Mouse (Mus musculus) hindbrain, embryonic 16.5 days (tissue): ENCODE measurements around the gene B3gnt6. TPM values are rescaled to one million over a fixed set of nuclear protein-coding genes. Genes with fewer than 3 reads are reported as not detected.
A peak's percentile ranks its signal among the peaks of the same experiment; 100 is the strongest.

Experiments
- ATAC-seq: fragments of 200-750 bp; cut with Nextera tagmentation; 2 replicates; pipeline ENCODE4 v1.8.0; 2017; ENCODE audit warnings: moderate TSS enrichment, moderate library complexity
- H3K27ac ChIP-seq: fragments of 300-500 bp; sonication (generic); 2 replicates; pipeline ENCODE4 v1.5.1; 2014; ENCODE audit warnings: low read depth, mild to moderate bottlenecking, control low read depth, low read length, moderate library complexity
- H3K27me3 ChIP-seq: fragments of 300-500 bp; sonication (generic); replicated peaks from 2 replicates; pipeline ENCODE4 v1.6.1; 2014; ENCODE audit warnings: low read length; ENCODE audit not compliant: control insufficient read depth, insufficient read depth
- H3K36me3 ChIP-seq: fragments of 300-500 bp; sonication (generic); 2 replicates; pipeline ENCODE4 v1.6.1; 2014; ENCODE audit warnings: mild to moderate bottlenecking, low read length, moderate library complexity, mixed read lengths; ENCODE audit not compliant: control insufficient read depth, insufficient read depth
- H3K4me1 ChIP-seq: fragments of 300-500 bp; sonication (generic); 2 replicates; pipeline ENCODE4 v1.6.1; 2014; ENCODE audit warnings: low read depth, low read length; ENCODE audit not compliant: control insufficient read depth, insufficient read depth
- H3K4me2 ChIP-seq: fragments of 300-500 bp; sonication (generic); 2 replicates; pipeline ENCODE4 v1.6.1; 2014; ENCODE audit warnings: mild to moderate bottlenecking, low read length, control low read depth, moderate library complexity
- H3K4me3 ChIP-seq: fragments of 300-500 bp; sonication (generic); 2 replicates; pipeline ENCODE4 v1.5.1; 2014; ENCODE audit warnings: mild to moderate bottlenecking, low read length, control low read depth, moderate library complexity
- H3K9ac ChIP-seq: fragments of 300-500 bp; sonication (generic); 2 replicates; pipeline ENCODE4 v1.6.1; 2014; ENCODE audit warnings: low read depth, mild to moderate bottlenecking, control low read depth, low read length, moderate library complexity
- H3K9me3 ChIP-seq: fragments of 300-500 bp; sonication (generic); 2 replicates; pipeline ENCODE4 v1.6.1; 2014; ENCODE audit warnings: mild to moderate bottlenecking, low read length, moderate library complexity; ENCODE audit not compliant: control insufficient read depth
- WGBS: fragments of 180-500 bp; shearing (Covaris S2); extraction: QIAGEN DNeasy Blood & Tissue Kit; methylation state at CpG from one replicate; pipeline ENCODE4 v1.1.7; 2014; 5-methylcytosine and 5-hydroxymethylcytosine counted together
- polyA plus RNA-seq: library from polyadenylated mRNA; unstranded; fragments of >200 nt; fragmentation: Nextera tagmentation; extraction: Ambion mirVana; gene quantifications from 2 replicates; pipeline ENCODE4 v1.2.1, GENCODE M21; 2015

B3gnt6 gene
- 0.55 and 0.78 TPM in 2 replicates for polyA plus RNA-seq

- ATAC-seq: no peak
- no peak within 1 kb of the TSS for H3K4me2 ChIP-seq
- no peaks in the 10 kb centered on the region for H3K36me3 ChIP-seq
- H3K4me1 ChIP-seq: peaks cover 2% of the 10 kb centered on the region
- H3K27me3 ChIP-seq: peaks cover 13% of the 10 kb centered on the region
- H3K9me3 ChIP-seq: no peaks in the 10 kb centered on the region
- H3K27ac ChIP-seq: no peak within 1 kb of the TSS
- H3K4me3 ChIP-seq: no peak within 1 kb of the TSS
- H3K9ac ChIP-seq: no peak within 1 kb of the TSS
- WGBS: 96% methylated on average over 4 of the region's 4 CpGs
Measured at GRCm38 (mm10) chr7:98199381-98199780, at the start of gene B3gnt6. B3gnt6 (minus strand) TSS chr7:98199481.

GRCm38 (mm10) chr7:98236686-98237359, 37.5 kb upstream of the B3gnt6 start:
- ATAC-seq: 0 out of 2 replicates have a peak, but pooled peaks have one; percentile 58
- Histone ChIP-seq H3K9ac (no peak overlapping the region), H3K4me2 (no peak overlapping the region), H3K36me3 (no peaks in the 10 kb centered on the region), H3K27ac (no peak overlapping the region), H3K4me1 (no peaks in the 10 kb centered on the region), H3K27me3 (no peaks in the 10 kb centered on the region), H3K9me3 (no peaks in the 10 kb centered on the region), H3K4me3 (no peak overlapping the region)
- WGBS: 62% methylated on average over 3 of the region's 3 CpGs

- Histone ChIP-seq H3K27ac (no peak overlapping the region), H3K9ac (no peak overlapping the region), H3K27me3 (no peaks in the 10 kb centered on the region), H3K4me2 (no peak overlapping the region), H3K9me3 (no peaks in the 10 kb centered on the region), H3K36me3 (no peaks in the 10 kb centered on the region; the same call in 1 of the 2 replicates), H3K4me1 (no peaks in the 10 kb centered on the region), H3K4me3 (no peak overlapping the region)
- no peak for ATAC-seq
- WGBS: 92% methylated on average over 4 of the region's 4 CpGs
Measured at GRCm38 (mm10) chr7:98223796-98224195, 24.5 kb upstream of the B3gnt6 start.

- Histone ChIP-seq H3K27me3 (no peaks in the 10 kb centered on the region), H3K36me3 (no peaks in the 10 kb centered on the region; the same call in 1 of the 2 replicates), H3K4me2 (no peak overlapping the region), H3K4me1 (no peaks in the 10 kb centered on the region), H3K9me3 (no peaks in the 10 kb centered on the region), H3K9ac (no peak overlapping the region), H3K27ac (no peak overlapping the region), H3K4me3 (no peak overlapping the region)
- ATAC-seq: peak; percentile 50; the same call in 1 of the 2 replicates
Measured at GRCm38 (mm10) chr7:98216713-98217112, 17.4 kb upstream of the B3gnt6 start.

GRCm38 (mm10) chr7:98202946-98203345, 3.7 kb upstream of the B3gnt6 start:
- no peak overlapping the region for H3K4me2 ChIP-seq
- 80% methylated on average over 4 of the region's 4 CpGs for WGBS
- H3K27ac ChIP-seq: no peak overlapping the region
- H3K4me1 ChIP-seq: no peaks in the 10 kb centered on the region
- H3K36me3 ChIP-seq: no peaks in the 10 kb centered on the region
- H3K9me3 ChIP-seq: no peaks in the 10 kb centered on the region
- H3K27me3 ChIP-seq: no peaks in the 10 kb centered on the region
- no peak overlapping the region for H3K9ac ChIP-seq
- ATAC-seq: no peak
- H3K4me3 ChIP-seq: no peak overlapping the region

GRCm38 (mm10) chr7:98201493-98202028, 2.3 kb upstream of the B3gnt6 start:
- Histone ChIP-seq H3K36me3 (no peaks in the 10 kb centered on the region), H3K4me2 (no peak overlapping the region), H3K4me1 (no peaks in the 10 kb centered on the region), H3K27ac (no peak overlapping the region), H3K9me3 (no peaks in the 10 kb centered on the region), H3K4me3 (no peak overlapping the region), H3K9ac (no peak overlapping the region), H3K27me3 (peaks cover 2% of the 10 kb centered on the region; the same call in 1 of the 2 replicates)
- ATAC-seq: no peak
- 90% methylated on average over 5 of the region's 5 CpGs for WGBS

GRCm38 (mm10) chr7:98200396-98200795, 1.1 kb upstream of the B3gnt6 start:
- ATAC-seq: no peak

GRCm38 (mm10) chr7:98195151-98195801, 4.0 kb downstream of the B3gnt6 start:
- H3K9ac ChIP-seq: no peak overlapping the region
- WGBS: 60% methylated on average over 10 of the region's 10 CpGs
- peaks cover 29% of the 10 kb centered on the region for H3K27me3 ChIP-seq
- no peak for ATAC-seq
- no peak overlapping the region for H3K4me2 ChIP-seq
- H3K27ac ChIP-seq: no peak overlapping the region
- H3K36me3 ChIP-seq: no peaks in the 10 kb centered on the region
- H3K4me1 ChIP-seq: peaks cover 15% of the 10 kb centered on the region
- no peak overlapping the region for H3K4me3 ChIP-seq
- H3K9me3 ChIP-seq: no peaks in the 10 kb centered on the region

More at GRCm38 (mm10) chr7:98200396-98200795, 1.1 kb upstream of the B3gnt6 start:
- WGBS: 89% methylated on average over 3 of the region's 3 CpGs
- no peaks in the 10 kb centered on the region for H3K36me3 ChIP-seq
- no peaks in the 10 kb centered on the region for H3K9me3 ChIP-seq
- H3K9ac ChIP-seq: no peak overlapping the region
- peaks cover 7% of the 10 kb centered on the region for H3K27me3 ChIP-seq
- H3K4me1 ChIP-seq: no peaks in the 10 kb centered on the region
- H3K4me3 ChIP-seq: no peak overlapping the region
- no peak overlapping the region for H3K27ac ChIP-seq
- H3K4me2 ChIP-seq: no peak overlapping the region

GRCm38 (mm10) chr7:98194026-98194792, 5.1 kb downstream of the B3gnt6 start:
- 1% methylated on average over 58 of the region's 61 CpGs for WGBS
- H3K27me3 ChIP-seq: peaks cover 29% of the 10 kb centered on the region
- ATAC-seq: peak; percentile 80

More at GRCm38 (mm10) chr7:98194026-98194792, 5.1 kb downstream of the B3gnt6 start:
- Histone ChIP-seq H3K36me3 (no peaks in the 10 kb centered on the region), H3K27ac (no peak overlapping the region), H3K9me3 (no peaks in the 10 kb centered on the region), H3K4me3 (peak overlapping the region; percentile 53), H3K9ac (peak overlapping the region; percentile 60), H3K4me1 (peaks cover 15% of the 10 kb centered on the region), H3K4me2 (peak overlapping the region; percentile 97)
